Mouse (Mus musculus) heart, embryonic 13.5 days (tissue): ENCODE measurements around the gene Gpr157. TPM values are rescaled to one million over a fixed set of nuclear protein-coding genes. Genes with fewer than 3 reads are reported as not detected.

ENCODE experiments used
- ATAC-seq: fragments of 200-750 bp; cut with Nextera tagmentation; 2 replicates; pipeline ENCODE4 v1.8.0; 2017; ENCODE audit warnings: moderate TSS enrichment; ENCODE audit not compliant: insufficient number of reproducible peaks, low FRiP score, low TSS enrichment; ENCODE audit errors: extremely low read depth
- H3K27ac ChIP-seq: fragments of 300-500 bp; sonication (generic); replicated peaks from 2 replicates; pipeline ENCODE4 v1.5.1; 2015; ENCODE audit warnings: moderate library complexity, mild to moderate bottlenecking, inconsistent platforms
- H3K27me3 ChIP-seq: fragments of 300-500 bp; sonication (generic); replicated peaks from 2 replicates; pipeline ENCODE4 v1.6.1; 2015; ENCODE audit warnings: mild to moderate bottlenecking, inconsistent platforms
- H3K36me3 ChIP-seq: fragments of 300-500 bp; sonication (generic); 2 replicates; pipeline ENCODE4 v1.6.1; 2015; ENCODE audit warnings: mild to moderate bottlenecking, inconsistent platforms
- H3K4me1 ChIP-seq: fragments of 300-500 bp; sonication (generic); 2 replicates; pipeline ENCODE4 v1.6.1; 2015; ENCODE audit warnings: inconsistent platforms
- H3K4me2 ChIP-seq: fragments of 300-500 bp; sonication (generic); 2 replicates; pipeline ENCODE4 v1.6.1; 2015; ENCODE audit warnings: inconsistent platforms, mild to moderate bottlenecking, moderate library complexity
- H3K4me3 ChIP-seq: fragments of 300-500 bp; sonication (generic); 2 replicates; pipeline ENCODE4 v1.5.1; 2015; ENCODE audit warnings: moderate library complexity, mild to moderate bottlenecking, inconsistent platforms
- H3K9ac ChIP-seq: fragments of 300-500 bp; sonication (generic); 2 replicates; pipeline ENCODE4 v1.6.1; 2015; ENCODE audit warnings: inconsistent platforms, mild to moderate bottlenecking, moderate library complexity
- H3K9me3 ChIP-seq: fragments of 300-500 bp; sonication (generic); 2 replicates; pipeline ENCODE4 v1.6.1; 2016; ENCODE audit warnings: inconsistent platforms
- WGBS: fragments of 180-500 bp; shearing (Covaris S2); methylation state at CpG from one replicate; pipeline ENCODE4 v1.1.7; 2015; ENCODE audit warnings: mixed read lengths; 5-methylcytosine and 5-hydroxymethylcytosine counted together
- polyA plus RNA-seq: library from polyadenylated mRNA; unstranded; fragments of >200 nt; fragmentation: Nextera tagmentation; extraction: Ambion mirVana; gene quantifications from 2 replicates; pipeline ENCODE4 v1.2.1, GENCODE M21; 2015

Gpr157 gene
- polyA plus RNA-seq, 1 experiment from 2014 or later = 2.7 TPM

- ATAC-seq = no peak
- Histone ChIP-seq H3K27me3 (peaks cover 38% of the 10 kb centered on the region), H3K4me3 (no peak overlapping the region), H3K4me2 (no peak overlapping the region), H3K36me3 (no peaks in the 10 kb centered on the region; the same call in 1 of the 2 replicates), H3K27ac (no peak overlapping the region), H3K4me1 (peaks cover 64% of the 10 kb centered on the region), H3K9me3 (no peaks in the 10 kb centered on the region), H3K9ac (no peak overlapping the region)
- 80% methylated on average over 18 of the region's 18 CpGs for WGBS
Measured at GRCm38 (mm10) chr4:150091887-150092582, 4.9 kb downstream of the Gpr157 start.

DNA sequence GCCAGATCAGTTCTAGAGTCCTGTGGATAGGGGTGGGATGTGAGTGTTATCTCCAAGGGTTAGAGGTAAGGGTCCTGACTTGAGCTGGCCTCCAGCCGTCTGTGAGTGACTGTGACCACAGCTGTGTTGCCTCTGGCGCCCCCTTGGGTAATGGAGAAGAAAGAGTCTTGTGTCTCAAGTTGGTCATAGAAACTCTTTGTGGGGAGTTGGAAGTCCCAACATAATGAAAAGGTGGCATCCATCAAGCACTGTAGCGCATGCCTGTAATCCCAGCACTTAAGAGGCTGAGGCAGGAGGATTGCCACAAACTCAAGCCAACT is 5.4 kb downstream of the Gpr157 start:
- Histone ChIP-seq H3K36me3 (no peaks in the 10 kb centered on the region; the same call in 1 of the 2 replicates), H3K4me3 (no peak overlapping the region), H3K27me3 (peaks cover 38% of the 10 kb centered on the region), H3K27ac (no peak overlapping the region), H3K4me1 (peaks cover 64% of the 10 kb centered on the region), H3K4me2 (no peak overlapping the region), H3K9ac (no peak overlapping the region), H3K9me3 (no peaks in the 10 kb centered on the region)
- 54% methylated on average over 3 of the region's 3 CpGs for WGBS
- ATAC-seq = no peak

- Histone ChIP-seq H3K9me3 (no peaks in the 10 kb centered on the region), H3K27ac (no peak overlapping the region), H3K4me2 (no peak overlapping the region), H3K9ac (no peak overlapping the region), H3K4me3 (no peak overlapping the region), H3K27me3 (peaks cover 40% of the 10 kb centered on the region), H3K4me1 (peaks cover 52% of the 10 kb centered on the region), H3K36me3 (no peaks in the 10 kb centered on the region; the same call in 1 of the 2 replicates)
- 46% methylated on average over 11 of the region's 12 CpGs for WGBS
- ATAC-seq = no peak
Measured at GRCm38 (mm10) chr4:150093560-150094462, 6.6 kb downstream of the Gpr157 start.

DNA sequence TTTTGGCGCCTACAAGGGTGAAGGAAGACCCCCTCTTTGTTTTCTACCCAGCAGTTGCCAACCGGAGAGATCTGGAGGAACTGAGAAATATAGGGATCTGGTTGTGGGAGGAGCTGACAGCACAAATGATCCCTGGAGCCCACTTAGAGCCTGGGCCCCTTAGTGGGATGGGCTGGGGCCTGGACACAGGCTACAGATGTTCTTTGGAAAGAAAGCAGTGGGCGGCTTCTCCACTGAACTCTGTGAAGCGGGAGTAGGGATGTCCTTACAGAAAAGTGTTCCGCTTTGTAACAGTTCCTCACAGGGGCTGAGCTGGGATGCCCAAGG is 7.3 kb downstream of the Gpr157 start:
- H3K36me3 ChIP-seq = no peaks in the 10 kb centered on the region; the same call in 1 of the 2 replicates
- H3K9me3 ChIP-seq = no peaks in the 10 kb centered on the region
- H3K9ac ChIP-seq = peak overlapping the region; percentile 30; the same call in 1 of the 2 replicates
- H3K4me3 ChIP-seq = no peak overlapping the region
- H3K27me3 ChIP-seq = peaks cover 41% of the 10 kb centered on the region
- WGBS = 55% methylated on average over 5 of the region's 5 CpGs
- no peak overlapping the region for H3K4me2 ChIP-seq
- no peak overlapping the region for H3K27ac ChIP-seq
- H3K4me1 ChIP-seq = peaks cover 46% of the 10 kb centered on the region
- no peak for ATAC-seq

GRCm38 (mm10) chr4:150096309-150096708 is 9.1 kb downstream of the Gpr157 start:
- no peak overlapping the region for H3K9ac ChIP-seq
- no peak for ATAC-seq
- H3K4me2 ChIP-seq = no peak overlapping the region
- H3K27ac ChIP-seq = no peak overlapping the region
- peaks cover 29% of the 10 kb centered on the region for H3K4me1 ChIP-seq
- H3K9me3 ChIP-seq = no peaks in the 10 kb centered on the region
- WGBS = 72% methylated on average over 7 of the region's 7 CpGs
- H3K27me3 ChIP-seq = peaks cover 51% of the 10 kb centered on the region
- no peak overlapping the region for H3K4me3 ChIP-seq
- peaks cover 2% of the 10 kb centered on the region; the same call in 1 of the 2 replicates for H3K36me3 ChIP-seq

- Histone ChIP-seq H3K9ac (no peak overlapping the region), H3K4me2 (no peak overlapping the region), H3K27me3 (peaks cover 45% of the 10 kb centered on the region), H3K27ac (no peak overlapping the region), H3K9me3 (no peaks in the 10 kb centered on the region), H3K4me1 (peaks cover 18% of the 10 kb centered on the region), H3K36me3 (peaks cover 10% of the 10 kb centered on the region), H3K4me3 (no peak overlapping the region)
- WGBS = 88% methylated on average over 4 of the region's 4 CpGs
- no peak for ATAC-seq
Measured at GRCm38 (mm10) chr4:150097847-150098246, 10.7 kb downstream of the Gpr157 start.

GRCm38 (mm10) chr4:150098880-150099279 is 11.7 kb downstream of the Gpr157 start:
- H3K4me2 ChIP-seq = no peak overlapping the region
- peaks cover 14% of the 10 kb centered on the region for H3K36me3 ChIP-seq
- ATAC-seq = no peak
- no peak overlapping the region for H3K27ac ChIP-seq
- H3K4me3 ChIP-seq = no peak overlapping the region
- 16% methylated on average over 10 of the region's 10 CpGs for WGBS
- no peaks in the 10 kb centered on the region for H3K9me3 ChIP-seq
- H3K4me1 ChIP-seq = peaks cover 13% of the 10 kb centered on the region
- H3K9ac ChIP-seq = no peak overlapping the region
- H3K27me3 ChIP-seq = peaks cover 45% of the 10 kb centered on the region

DNA sequence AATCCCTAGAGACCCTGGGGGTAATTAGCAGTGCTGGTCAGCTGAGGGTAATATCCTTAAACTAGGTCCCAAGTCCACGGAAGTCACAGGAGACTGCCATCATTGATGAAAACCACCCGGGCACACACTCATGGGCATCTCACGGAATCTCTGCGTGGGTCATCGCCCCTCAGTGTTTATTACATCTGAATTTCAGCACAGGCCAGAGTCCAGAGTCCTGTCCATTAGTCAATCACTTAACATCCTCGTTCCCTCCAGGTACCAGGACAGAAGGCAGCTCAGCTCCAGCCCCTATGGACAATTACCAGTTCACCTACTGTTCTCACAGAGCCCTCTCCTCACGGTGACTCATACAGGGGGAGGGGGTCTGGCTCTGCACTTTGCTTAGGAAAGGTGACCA is 15.7 kb downstream of the Gpr157 start:
- H3K4me2 ChIP-seq = no peak overlapping the region
- 84% methylated on average over 7 of the region's 7 CpGs for WGBS
- no peaks in the 10 kb centered on the region for H3K9me3 ChIP-seq
- peaks cover 38% of the 10 kb centered on the region for H3K27me3 ChIP-seq
- no peak for ATAC-seq
- peaks cover 20% of the 10 kb centered on the region for H3K36me3 ChIP-seq
- no peak overlapping the region for H3K27ac ChIP-seq
- H3K9ac ChIP-seq = no peak overlapping the region
- H3K4me3 ChIP-seq = no peak overlapping the region
- H3K4me1 ChIP-seq = peaks cover 16% of the 10 kb centered on the region

DNA sequence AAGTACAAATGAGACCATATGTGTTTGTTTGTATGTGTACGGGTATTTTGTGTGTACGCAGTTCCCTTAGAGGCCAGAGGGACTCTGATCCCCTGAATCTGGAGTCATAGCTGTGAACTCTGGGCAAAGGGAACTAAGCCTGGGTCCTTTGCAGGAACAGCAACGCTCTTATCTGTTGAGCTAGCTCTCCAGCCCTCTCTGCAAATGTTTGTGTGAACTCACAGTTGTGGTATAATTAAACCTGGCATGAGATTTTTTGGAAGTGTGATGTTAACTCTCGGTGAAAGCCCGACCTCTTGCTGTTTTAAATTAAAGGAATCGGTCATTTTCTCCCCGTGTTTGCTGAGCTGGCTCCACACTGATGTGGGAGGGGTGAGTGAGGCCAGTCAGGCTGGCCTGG is 18.5 kb downstream of the Gpr157 start:
- H3K36me3 ChIP-seq = peaks cover 18% of the 10 kb centered on the region
- peak overlapping the region; percentile 33; the same call in 1 of the 2 replicates for H3K9ac ChIP-seq
- H3K4me1 ChIP-seq = peaks cover 16% of the 10 kb centered on the region
- H3K27me3 ChIP-seq = peaks cover 11% of the 10 kb centered on the region
- H3K4me3 ChIP-seq = no peak overlapping the region
- 25% methylated on average over 7 of the region's 7 CpGs for WGBS
- H3K9me3 ChIP-seq = no peaks in the 10 kb centered on the region
- no peak overlapping the region for H3K4me2 ChIP-seq
- H3K27ac ChIP-seq = no peak overlapping the region
- ATAC-seq = no peak

- H3K4me3 ChIP-seq = no peak overlapping the region
- H3K4me2 ChIP-seq = no peak overlapping the region
- no peak overlapping the region for H3K27ac ChIP-seq
- H3K36me3 ChIP-seq = peaks cover 18% of the 10 kb centered on the region
- H3K27me3 ChIP-seq = peaks cover 1% of the 10 kb centered on the region; the same call in 1 of the 2 replicates
- peaks cover 19% of the 10 kb centered on the region for H3K4me1 ChIP-seq
- no peaks in the 10 kb centered on the region for H3K9me3 ChIP-seq
- 58% methylated on average over 5 of the region's 5 CpGs for WGBS
- H3K9ac ChIP-seq = no peak overlapping the region
- no peak for ATAC-seq
Measured at GRCm38 (mm10) chr4:150106637-150107036, 19.5 kb downstream of the Gpr157 start.

DNA sequence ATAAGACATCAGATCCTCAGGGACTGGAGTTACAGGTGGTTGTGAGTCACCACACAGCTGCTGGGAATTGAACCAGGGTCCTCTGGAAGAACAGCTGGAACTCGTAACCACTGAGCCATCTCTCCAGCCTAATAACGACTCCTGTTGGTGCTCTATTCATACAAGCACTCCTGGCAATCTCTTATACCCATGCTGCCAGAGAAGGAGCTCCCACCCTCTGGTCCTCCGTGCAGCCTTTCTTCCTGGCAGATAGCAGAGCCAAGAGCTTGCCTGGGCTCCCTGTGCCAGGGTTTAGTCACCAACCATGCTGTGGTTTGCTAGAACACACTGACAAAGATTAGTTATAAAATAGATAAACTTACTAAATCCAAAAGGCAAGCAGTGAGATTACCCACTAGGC is 22.5 kb downstream of the Gpr157 start:
- no peak for ATAC-seq
- peaks cover 25% of the 10 kb centered on the region for H3K4me1 ChIP-seq

More for the DNA sequence above, 22.5 kb downstream of the Gpr157 start:
- Histone ChIP-seq H3K27me3 (no peaks in the 10 kb centered on the region), H3K4me3 (no peak overlapping the region), H3K4me2 (no peak overlapping the region), H3K9me3 (no peaks in the 10 kb centered on the region), H3K36me3 (no peaks in the 10 kb centered on the region), H3K9ac (no peak overlapping the region), H3K27ac (no peak overlapping the region)
- WGBS = 63% methylated on average over 3 of the region's 3 CpGs
